Mouse (Mus musculus): ENCODE measurements around the gene Myrf.
A peak's percentile ranks its signal among the peaks of the same experiment; 100 is the strongest.

Myrf gene

GRCm38 (mm10) chr19:10213796-10214471, 26.6 kb downstream of the Myrf start:
- no peak for DNase-seq (ENCODE audit: low read depth, low spot score)

GRCm38 (mm10) chr19:10210885-10211284, 29.7 kb downstream of the Myrf start:
- no peak for DNase-seq (ENCODE audit: low read depth, low spot score)

- no peak for DNase-seq (ENCODE audit: low read depth, low spot score)
Measured at GRCm38 (mm10) chr19:10208851-10209250, 31.7 kb downstream of the Myrf start.

GRCm38 (mm10) chr19:10205051-10205450, 35.5 kb downstream of the Myrf start:
- DNase-seq (ENCODE audit: low read depth, low spot score): no peak

- DNase-seq (ENCODE audit: low read depth, low spot score): peak; percentile 85
Measured at GRCm38 (mm10) chr19:10204616-10205001, 35.9 kb downstream of the Myrf start.

- peak; percentile 94 for DNase-seq (ENCODE audit: low read depth, low spot score)
Measured at GRCm38 (mm10) chr19:10203848-10204615, 36.5 kb downstream of the Myrf start, which contains the start of the genes Tmem258 and Fen1. Tmem258 (plus strand) TSS chr19:10204014. Fen1 (minus strand) TSS chr19:10204169.

GRCm38 (mm10) chr19:10203146-10203847, 37.3 kb downstream of the Myrf start:
- DNase-seq (ENCODE audit: low read depth, low spot score): peak; percentile 47

GRCm38 (mm10) chr19:10198723-10199122, 41.8 kb downstream of the Myrf start:
- peak; percentile 86 for DNase-seq (ENCODE audit: low read depth, low spot score)

GRCm38 (mm10) chr19:10198286-10198685, 42.3 kb downstream of the Myrf start:
- no peak for DNase-seq (ENCODE audit: low read depth, low spot score)

- DNase-seq (ENCODE audit: low read depth, low spot score): no peak
Measured at GRCm38 (mm10) chr19:10197130-10197529, 43.4 kb downstream of the Myrf start.

- no peak for DNase-seq (ENCODE audit: low read depth, low spot score)
Measured at GRCm38 (mm10) chr19:10195252-10195651, 45.3 kb downstream of the Myrf start.

- peak; percentile 63 for DNase-seq (ENCODE audit: low read depth, low spot score)
Measured at GRCm38 (mm10) chr19:10194337-10194736, 46.2 kb downstream of the Myrf start.

- peak; percentile 57 for DNase-seq (ENCODE audit: low read depth, low spot score)
Measured at GRCm38 (mm10) chr19:10191326-10191725, 49.2 kb downstream of the Myrf start.

GRCm38 (mm10) chr19:10190796-10191195, 49.8 kb downstream of the Myrf start:
- DNase-seq (ENCODE audit: low read depth, low spot score): peak; percentile 82

- no peak for DNase-seq (ENCODE audit: low read depth, low spot score)
Measured at GRCm38 (mm10) chr19:10189940-10190339, 50.6 kb downstream of the Myrf start.

- no peak for DNase-seq (ENCODE audit: low read depth, low spot score)
Measured at GRCm38 (mm10) chr19:10189022-10189421, 51.5 kb downstream of the Myrf start.

- DNase-seq (ENCODE audit: low read depth, low spot score): no peak
Measured at GRCm38 (mm10) chr19:10188281-10188811, 52.2 kb downstream of the Myrf start.

GRCm38 (mm10) chr19:10186569-10186968, 54.0 kb downstream of the Myrf start:
- DNase-seq (ENCODE audit: low read depth, low spot score): no peak

GRCm38 (mm10) chr19:10185876-10186275, 54.7 kb downstream of the Myrf start:
- DNase-seq (ENCODE audit: low read depth, low spot score): no peak

- no peak for DNase-seq (ENCODE audit: low read depth, low spot score)
Measured at GRCm38 (mm10) chr19:10184096-10184495, 56.5 kb downstream of the Myrf start.

- DNase-seq (ENCODE audit: low read depth, low spot score): peak; percentile 86
Measured at GRCm38 (mm10) chr19:10183299-10183983, 57.1 kb downstream of the Myrf start.
